Mouse (Mus musculus): ENCODE measurements around the gene Pdk3.

Gene Pdk3

GRCm38 (mm10) chrX:93831561-93832336 is at the start of gene Pdk3:
Gene Pdk3, minus strand, starts transcription at chrX:93832201.
- DNase-seq, result peak; percentile 82 to 87

GRCm38 (mm10) chrX:93877634-93878016 is 45.6 kb upstream of the Pdk3 start:
- no peak for DNase-seq

- no peak for DNase-seq
Measured at GRCm38 (mm10) chrX:93876981-93877633, 45.1 kb upstream of the Pdk3 start.

GRCm38 (mm10) chrX:93863393-93863792 is 31.4 kb upstream of the Pdk3 start:
- DNase-seq, result no peak

GRCm38 (mm10) chrX:93862525-93863086 is 30.6 kb upstream of the Pdk3 start:
- no peak for DNase-seq

- no peak for DNase-seq
Measured at GRCm38 (mm10) chrX:93857756-93858155, 25.8 kb upstream of the Pdk3 start.

GRCm38 (mm10) chrX:93832337-93832884 is 410 bp upstream of the Pdk3 start:
- DNase-seq, result no peak

- DNase-seq, result no peak
Measured at GRCm38 (mm10) chrX:93825787-93826186, 6.2 kb downstream of the Pdk3 start.

GRCm38 (mm10) chrX:93808040-93808439 is 24.0 kb downstream of the Pdk3 start:
- DNase-seq, result no peak

- DNase-seq, result peak; percentile 50 to 70
Measured at GRCm38 (mm10) chrX:93793168-93793567, 38.8 kb downstream of the Pdk3 start.

GRCm38 (mm10) chrX:93789562-93789961 is 42.4 kb downstream of the Pdk3 start:
- no peak for DNase-seq

- DNase-seq, result no peak
Measured at GRCm38 (mm10) chrX:93760770-93761169, 71.2 kb downstream of the Pdk3 start.

GRCm38 (mm10) chrX:93756867-93757455 is 75.0 kb downstream of the Pdk3 start:
- DNase-seq, result no peak

GRCm38 (mm10) chrX:93755210-93755842 is 76.7 kb downstream of the Pdk3 start:
- DNase-seq, result no peak

- no peak for DNase-seq
Measured at GRCm38 (mm10) chrX:93750566-93750965, 81.4 kb downstream of the Pdk3 start.

GRCm38 (mm10) chrX:93749165-93749564 is 82.8 kb downstream of the Pdk3 start:
- no peak for DNase-seq

GRCm38 (mm10) chrX:93732975-93733748 is 98.8 kb downstream of the Pdk3 start:
- no peak for DNase-seq

GRCm38 (mm10) chrX:93732407-93732806 is 99.6 kb downstream of the Pdk3 start:
- no peak for DNase-seq

- DNase-seq, result no peak
Measured at GRCm38 (mm10) chrX:93730854-93731253, 101.1 kb downstream of the Pdk3 start.

GRCm38 (mm10) chrX:93729529-93729928 is 102.5 kb downstream of the Pdk3 start:
- no peak for DNase-seq

All from cerebellum, postnatal 14 days (tissue).